Mouse (Mus musculus) E14TG2a.4 (cell line): ENCODE measurements around the gene Rftn2.

Source experiments
- CTCF ChIP-seq: conservative IDR thresholded peaks from 2 replicates; pipeline ENCODE4 v1.5.1; 2014; ENCODE audit warnings: low read length
- NANOG ChIP-seq: IDR thresholded peaks from 2 replicates; pipeline ENCODE4 v1.6.1; 2014; ENCODE audit warnings: borderline replicate concordance, low read length, mixed read lengths
- POU5F1 ChIP-seq: IDR thresholded peaks from 2 replicates; pipeline ENCODE4 v1.6.1; 2014; ENCODE audit warnings: low read length, borderline replicate concordance

GRCm38 (mm10) chr1:55228256-55228884 is 1.8 kb upstream of the Rftn2 start:
- TF ChIP-seq CTCF (no peak), NANOG (no peak), POU5F1 (no peak)
